Mouse (Mus musculus) lung, postnatal 0 days (tissue): Measurements from ENCODE around the gene Laptm5. TPM values are rescaled to one million over a fixed set of nuclear protein-coding genes. Genes with fewer than 3 reads are reported as not detected.

ENCODE experiments used
- ATAC-seq: fragments of 200-750 bp; cut with Nextera tagmentation; 2 replicates; pipeline ENCODE4 v1.8.0; 2017; ENCODE audit warnings: moderate library complexity
- DNase-seq: peaks from one replicate; pipeline ENCODE4 v3.0.0-alpha.2; 2016; ENCODE audit warnings: low spot score
- H3K27ac ChIP-seq: fragments of 300-500 bp; sonication (generic); 2 replicates; pipeline ENCODE4 v1.5.1; 2014; ENCODE audit warnings: antibody characterized with exemption, mild to moderate bottlenecking, low read length, mixed read lengths
- H3K27me3 ChIP-seq: fragments of 300-500 bp; sonication (generic); replicated peaks from 2 replicates; pipeline ENCODE4 v1.6.1; 2014; ENCODE audit warnings: low read length, mixed read lengths; ENCODE audit not compliant: insufficient read depth
- H3K36me3 ChIP-seq: fragments of 300-500 bp; sonication (generic); 2 replicates; pipeline ENCODE4 v1.6.1; 2014; ENCODE audit warnings: low read length, mixed read lengths; ENCODE audit not compliant: insufficient read depth
- H3K4me1 ChIP-seq: fragments of 300-500 bp; sonication (generic); 2 replicates; pipeline ENCODE4 v1.6.1; 2014; ENCODE audit warnings: antibody characterized with exemption, low read depth, low read length, mixed read lengths; ENCODE audit not compliant: insufficient read depth
- H3K4me2 ChIP-seq: fragments of 300-500 bp; sonication (generic); replicated peaks from 2 replicates; pipeline ENCODE4 v1.6.1; 2014; ENCODE audit warnings: low read depth, mild to moderate bottlenecking, low read length, moderate library complexity, mixed read lengths
- H3K4me3 ChIP-seq: fragments of 300-500 bp; sonication (generic); 2 replicates; pipeline ENCODE4 v1.5.1; 2014; ENCODE audit warnings: low read depth, low read length
- H3K9ac ChIP-seq: fragments of 300-500 bp; sonication (generic); replicated peaks from 2 replicates; pipeline ENCODE4 v1.6.1; 2014; ENCODE audit warnings: low read depth, mild to moderate bottlenecking
- H3K9me3 ChIP-seq: fragments of 300-500 bp; sonication (generic); 2 replicates; pipeline ENCODE4 v1.6.1; 2016; ENCODE audit warnings: low read length, mixed read lengths
- CTCF ChIP-seq: IDR thresholded peaks from 2 replicates; pipeline ENCODE4 v1.5.1; 2016; ENCODE audit warnings: antibody characterized with exemption, mild to moderate bottlenecking
- EP300 ChIP-seq: IDR thresholded peaks from 2 replicates; pipeline ENCODE4 v1.6.1; 2016; ENCODE audit warnings: antibody characterized with exemption, mild to moderate bottlenecking, control low read depth
- WGBS: fragments of 180-500 bp; shearing (Covaris S2); extraction: QIAGEN DNeasy Blood & Tissue Kit; methylation state at CpG from one replicate; pipeline ENCODE4 v1.1.7; 2014; 5-methylcytosine and 5-hydroxymethylcytosine counted together
- polyA plus RNA-seq: library from polyadenylated mRNA; unstranded; fragments of >200 nt; fragmentation: Nextera tagmentation; extraction: Ambion mirVana; gene quantifications from 2 replicates; pipeline ENCODE4 v1.2.1, GENCODE M21; 2015

The Laptm5 gene
- polyA plus RNA-seq, 1 experiment from 2014 or later: 98.8 TPM

DNA sequence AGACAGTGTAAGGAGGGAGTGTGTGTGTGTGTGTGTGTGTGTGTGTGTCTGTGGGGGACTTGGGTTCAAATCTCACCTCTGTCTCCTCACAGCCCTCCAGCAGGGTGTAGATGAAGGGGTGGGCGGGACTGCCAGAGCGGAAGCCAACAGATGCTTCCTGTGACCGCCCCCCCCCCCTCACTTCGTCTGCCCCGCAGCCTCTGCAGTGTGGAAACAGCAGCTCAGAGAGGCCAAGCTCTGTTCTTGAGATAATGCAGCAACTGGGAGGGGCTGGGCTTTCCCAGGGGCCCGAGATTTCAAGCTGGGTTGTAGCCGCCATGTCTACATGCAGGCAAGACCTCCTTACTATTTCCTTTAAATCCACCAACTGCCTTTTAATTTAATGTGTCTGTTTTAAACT is 2.3 kb upstream of the Laptm5 start:
- H3K4me2 ChIP-seq: no peak overlapping the region
- 22% methylated on average over 7 of the region's 7 CpGs for WGBS
- no peak; the same call in 1 of the 2 replicates for ATAC-seq
- TF ChIP-seq CTCF: no peak
- no peak for TF ChIP-seq EP300
- H3K9ac ChIP-seq: no peak overlapping the region
- no peaks in the 10 kb centered on the region for H3K4me1 ChIP-seq
- no peaks in the 10 kb centered on the region for H3K27me3 ChIP-seq
- H3K9me3 ChIP-seq: no peaks in the 10 kb centered on the region
- H3K27ac ChIP-seq: no peak overlapping the region
- no peaks in the 10 kb centered on the region for H3K36me3 ChIP-seq
- H3K4me3 ChIP-seq: no peak overlapping the region
- no peak for DNase-seq

DNA sequence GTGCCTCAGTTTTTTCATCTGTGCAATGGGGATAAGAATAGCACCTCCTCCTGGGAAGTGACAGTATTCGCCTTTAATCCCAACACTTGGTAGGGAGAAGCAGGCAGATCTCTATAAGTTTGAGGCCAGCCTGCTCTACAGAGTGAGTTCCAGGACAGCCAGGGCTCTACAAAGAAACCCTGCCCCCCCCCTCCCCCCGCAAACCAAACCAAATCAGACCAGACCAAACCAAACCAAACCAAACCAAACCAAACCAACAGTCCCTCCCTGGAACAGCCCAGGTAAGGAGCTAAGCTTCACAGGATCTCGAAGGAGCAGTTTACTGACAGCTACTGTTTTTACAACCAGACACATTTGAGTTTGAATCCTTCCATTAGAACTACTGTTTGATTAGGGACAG is 299 bp upstream of the Laptm5 start:
- no peak overlapping the region for H3K9ac ChIP-seq
- H3K27me3 ChIP-seq: no peaks in the 10 kb centered on the region
- DNase-seq (no peak), ATAC-seq (no peak)
- H3K4me2 ChIP-seq: no peak overlapping the region
- H3K4me3 ChIP-seq: no peak overlapping the region
- H3K27ac ChIP-seq: no peak overlapping the region
- 77% methylated on average over 3 of the region's 3 CpGs for WGBS
- no peaks in the 10 kb centered on the region for H3K36me3 ChIP-seq
- no peaks in the 10 kb centered on the region for H3K9me3 ChIP-seq
- H3K4me1 ChIP-seq: no peaks in the 10 kb centered on the region
- TF ChIP-seq CTCF: no peak
- TF ChIP-seq EP300: no peak

DNA sequence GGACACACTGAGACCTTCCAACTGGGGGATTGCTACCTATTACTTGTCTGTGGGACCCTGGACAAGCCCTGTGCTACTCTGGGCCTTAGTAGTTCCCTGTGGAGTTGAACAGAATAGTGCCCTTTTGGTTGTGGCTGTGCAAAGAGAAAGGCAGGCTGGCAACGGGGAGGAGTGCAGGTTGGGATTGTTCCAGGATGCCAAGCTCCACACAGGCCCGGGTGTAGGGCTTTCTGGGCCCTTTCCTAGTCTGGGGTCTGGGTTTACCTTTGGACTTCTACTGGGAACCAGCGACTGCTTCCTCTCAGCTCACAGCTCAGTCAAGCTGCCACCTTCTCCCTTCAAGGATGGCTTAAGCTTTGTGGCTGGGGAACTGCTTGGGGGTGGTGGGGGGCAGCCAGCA is 586 bp downstream of the Laptm5 start:
- Histone ChIP-seq H3K27me3 (no peaks in the 10 kb centered on the region), H3K9ac (no peak overlapping the region), H3K4me2 (no peak overlapping the region), H3K9me3 (no peaks in the 10 kb centered on the region), H3K27ac (peak overlapping the region; percentile 54; the same call in 1 of the 2 replicates), H3K4me1 (no peaks in the 10 kb centered on the region), H3K4me3 (peak overlapping the region; percentile 2; the same call in 1 of the 2 replicates), H3K36me3 (no peaks in the 10 kb centered on the region)
- WGBS: 70% methylated on average over 3 of the region's 3 CpGs
- ATAC-seq (no peak), DNase-seq (no peak)
- TF ChIP-seq CTCF (no peak), EP300 (no peak)

DNA sequence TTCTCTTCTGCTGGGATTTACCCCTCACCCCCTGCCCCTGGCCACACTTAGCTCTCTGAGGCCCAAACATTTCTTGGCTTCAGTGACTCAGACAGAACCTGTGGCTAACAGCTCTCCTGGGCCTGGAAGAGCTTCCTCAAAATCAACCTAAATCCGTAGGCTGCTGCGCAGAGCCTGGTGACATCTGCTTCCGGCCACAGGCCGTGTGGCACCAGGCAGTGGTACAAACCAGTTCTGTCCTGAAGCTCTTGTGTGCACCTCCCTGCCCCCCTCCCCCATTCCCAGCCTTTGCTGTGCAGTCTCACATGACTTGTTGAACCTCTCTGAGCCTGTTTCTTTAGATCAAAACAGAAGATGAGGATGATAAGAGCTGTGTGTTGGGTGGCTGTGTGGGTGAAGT is 1.1 kb downstream of the Laptm5 start:
- ATAC-seq (peak; percentile 57), DNase-seq (peak; percentile 55)
- no peak overlapping the region for H3K9ac ChIP-seq
- H3K27ac ChIP-seq: 0 out of 2 replicates have a peak overlapping the region, but pooled peaks have one; percentile 54
- no peak overlapping the region; the same call in 1 of the 2 replicates for H3K4me3 ChIP-seq
- 58% methylated on average over 4 of the region's 4 CpGs for WGBS
- no peak for TF ChIP-seq CTCF
- TF ChIP-seq EP300: no peak
- no peak overlapping the region for H3K4me2 ChIP-seq
- no peaks in the 10 kb centered on the region for H3K36me3 ChIP-seq
- H3K27me3 ChIP-seq: no peaks in the 10 kb centered on the region
- H3K9me3 ChIP-seq: no peaks in the 10 kb centered on the region
- no peaks in the 10 kb centered on the region for H3K4me1 ChIP-seq

DNA sequence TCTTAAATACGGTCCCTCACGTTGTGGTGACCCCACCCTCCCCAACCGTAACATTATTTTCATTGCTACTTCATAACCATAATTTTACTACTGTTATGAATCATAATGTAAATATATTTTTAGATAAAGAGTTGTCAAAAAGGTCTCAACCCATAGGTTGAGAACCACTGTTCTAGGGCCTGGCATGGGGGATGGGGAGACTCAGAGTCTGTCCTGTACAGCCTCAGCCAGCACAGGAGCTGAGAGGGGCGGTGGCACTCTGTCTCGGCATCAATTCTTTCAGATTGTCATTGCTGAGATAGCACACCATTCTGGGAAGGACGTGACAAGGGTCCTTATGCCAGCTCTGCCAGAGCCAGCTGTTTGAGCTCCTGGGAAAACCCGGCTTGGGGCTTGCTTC is 1.6 kb downstream of the Laptm5 start:
- 43% methylated on average over 7 of the region's 7 CpGs for WGBS
- Histone ChIP-seq H3K4me2 (peak overlapping the region; percentile 19; the same call in 1 of the 2 replicates), H3K36me3 (no peaks in the 10 kb centered on the region), H3K9me3 (no peaks in the 10 kb centered on the region), H3K27me3 (no peaks in the 10 kb centered on the region), H3K9ac (no peak overlapping the region), H3K27ac (no peak overlapping the region), H3K4me3 (no peak overlapping the region; the same call in 1 of the 2 replicates), H3K4me1 (no peaks in the 10 kb centered on the region)
- DNase-seq: no peak
- TF ChIP-seq EP300: no peak
- no peak for TF ChIP-seq CTCF
- no peak for ATAC-seq

DNA sequence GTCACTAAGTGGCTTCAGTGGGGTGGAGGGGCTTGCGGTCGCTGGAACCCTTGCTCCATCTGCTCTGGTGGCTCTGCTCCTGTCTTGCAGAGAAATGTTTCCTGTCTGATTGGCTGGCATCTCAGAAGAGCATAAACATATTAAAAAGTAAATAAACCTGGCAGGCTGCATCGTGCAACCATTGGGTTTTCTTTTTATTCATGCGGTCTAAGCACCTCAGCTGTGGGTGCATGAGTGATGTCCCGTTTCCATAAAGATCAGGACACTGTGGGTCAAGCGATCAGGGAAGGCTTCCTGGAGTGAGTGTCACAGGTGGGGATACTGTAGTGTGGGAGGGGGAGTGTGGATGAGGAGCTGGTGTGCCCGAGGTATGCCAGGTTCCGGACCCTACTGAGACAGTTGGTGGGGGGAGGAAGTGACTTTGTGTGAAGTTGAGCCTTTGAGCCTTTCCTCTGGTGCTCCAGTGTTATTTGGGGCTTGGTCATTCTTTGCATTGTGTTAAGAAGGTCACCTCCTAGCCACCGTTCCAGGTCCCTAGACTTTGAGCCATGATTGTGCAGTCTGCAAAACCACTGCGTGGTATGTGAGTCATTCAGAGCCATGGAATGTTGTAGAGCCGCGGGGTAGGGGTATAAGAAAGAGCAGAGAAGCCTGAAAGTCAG is 2.2 kb downstream of the Laptm5 start:
- no peak for DNase-seq
- no peaks in the 10 kb centered on the region for H3K27me3 ChIP-seq
- no peak for ATAC-seq
- no peak overlapping the region for H3K27ac ChIP-seq
- WGBS: 48% methylated on average over 12 of the region's 12 CpGs
- no peaks in the 10 kb centered on the region for H3K4me1 ChIP-seq
- no peak overlapping the region for H3K9ac ChIP-seq
- H3K36me3 ChIP-seq: no peaks in the 10 kb centered on the region
- H3K4me3 ChIP-seq: no peak overlapping the region
- no peak for TF ChIP-seq EP300
- no peak for TF ChIP-seq CTCF
- H3K4me2 ChIP-seq: peak overlapping the region; percentile 19; the same call in 1 of the 2 replicates
- H3K9me3 ChIP-seq: no peaks in the 10 kb centered on the region

DNA sequence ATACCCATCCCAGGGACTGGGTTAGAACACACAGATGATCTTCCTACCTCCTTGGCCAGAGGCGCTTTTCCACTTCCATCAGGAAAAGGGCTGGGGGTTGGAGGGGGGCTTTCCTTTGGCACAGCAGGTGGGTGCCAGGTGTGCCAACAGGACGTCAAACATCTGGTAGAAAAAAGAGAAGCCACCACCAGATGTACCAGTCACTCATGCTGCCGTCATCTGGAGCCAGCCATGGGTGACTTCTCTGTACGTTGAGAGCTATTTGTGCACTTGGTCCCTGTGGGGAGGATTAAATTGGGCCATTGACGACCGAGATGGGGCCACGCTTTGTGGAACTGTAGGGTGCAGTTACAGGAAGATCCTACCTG is 2.7 kb downstream of the Laptm5 start:
- Histone ChIP-seq H3K9me3 (no peaks in the 10 kb centered on the region), H3K4me3 (no peak overlapping the region), H3K36me3 (no peaks in the 10 kb centered on the region), H3K4me2 (no peak overlapping the region), H3K27me3 (no peaks in the 10 kb centered on the region), H3K4me1 (no peaks in the 10 kb centered on the region), H3K27ac (no peak overlapping the region), H3K9ac (no peak overlapping the region)
- no peak for TF ChIP-seq CTCF
- no peak for TF ChIP-seq EP300
- no peak for ATAC-seq
- DNase-seq: no peak
- 49% methylated on average over 7 of the region's 7 CpGs for WGBS
